Mouse (Mus musculus): ENCODE data around the gene Txndc2.

GRCm38 (mm10) chr17:65656076-65656475 is 14.1 kb upstream of the Txndc2 start:
- TF ChIP-seq CTCF (IDR thresholded peaks at IDR 0.05; ENCODE audit: low read depth, low read length) (no peak), EP300 (IDR thresholded peaks at IDR 0.05; ENCODE audit: insufficient read depth, low read depth, low read length) (no peak)

Data from ES-Bruce4 (cell line).